Mouse (Mus musculus): ENCODE data around the gene Pcbp4.

The Pcbp4 gene

GRCm38 (mm10) chr9:106442680-106443079 is 10.4 kb upstream of the Pcbp4 start:
- in situ Hi-C loops (cut with MboI, MseI): loop anchor here (5.0 to 25.0 kb wide), 3 partner anchors 35 to 1092 kb away; partner anchors contain the start of genes Parp3 (in 1 of the 2), Rrp9 (in 1 of the 2) and Tmem115 (in 1 of the 2)

DNA sequence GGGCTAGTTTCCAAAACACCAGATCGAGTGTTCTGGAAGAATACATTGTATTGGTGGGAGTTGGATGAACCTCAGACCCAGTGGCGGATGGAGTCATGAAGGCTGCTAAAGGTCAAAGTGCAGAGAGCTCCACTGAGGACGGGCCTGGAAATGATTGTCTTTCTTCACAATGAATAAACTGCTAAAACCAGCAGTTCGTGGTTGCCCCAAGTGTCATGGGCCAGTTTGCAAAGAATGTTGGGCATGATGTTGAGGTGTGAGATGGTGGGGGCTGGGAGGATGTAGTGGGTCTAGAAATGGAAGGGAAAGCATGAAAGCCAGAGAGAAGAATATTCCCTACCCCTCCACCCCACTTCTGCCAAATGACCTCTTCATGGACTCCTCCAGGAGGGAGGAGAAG is 8.3 kb upstream of the Pcbp4 start:
- in situ Hi-C loops (cut with MboI, MseI): loop anchor here (5.0 to 25.0 kb wide), 3 partner anchors 32 to 1090 kb away; partner anchors contain the start of genes Parp3 (in 1 of the 2), Rrp9 (in 1 of the 2) and Tmem115 (in 1 of the 2)

DNA sequence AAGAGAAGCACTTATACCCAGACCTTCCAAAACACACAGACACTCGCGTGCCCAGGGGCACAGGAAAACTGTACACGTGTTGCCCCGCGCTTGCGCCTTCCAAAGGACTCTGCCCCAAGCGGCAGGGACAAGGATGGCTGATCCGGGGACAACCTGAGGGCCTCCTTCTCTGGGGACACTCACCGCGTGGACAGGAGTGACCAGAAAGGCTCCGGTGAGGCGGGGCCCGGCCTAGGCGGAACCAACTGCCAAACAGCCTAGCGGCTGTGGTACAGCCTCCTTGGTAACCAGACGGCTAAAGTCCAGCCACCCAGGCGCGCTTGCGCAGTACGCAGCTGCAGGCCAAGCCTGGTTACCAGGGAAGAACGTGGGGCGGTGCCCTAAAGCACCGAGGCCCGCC is 5.7 kb upstream of the Pcbp4 start, which contains the start of the genes Abhd14b and Abhd14a:
Gene Abhd14b, plus strand, starts transcription at position 112 of the 400 bp plus-strand sequence.
Gene Abhd14a, minus strand, starts transcription at position 331 of the 400 bp plus-strand sequence.
- in situ Hi-C loops (cut with MboI, MseI): loop anchor here in 1 of 2 experiments (10.0 to 25.0 kb wide), 2 partner anchors 960 to 1087 kb away; partner anchors contain the start of gene Tmem115

DNA sequence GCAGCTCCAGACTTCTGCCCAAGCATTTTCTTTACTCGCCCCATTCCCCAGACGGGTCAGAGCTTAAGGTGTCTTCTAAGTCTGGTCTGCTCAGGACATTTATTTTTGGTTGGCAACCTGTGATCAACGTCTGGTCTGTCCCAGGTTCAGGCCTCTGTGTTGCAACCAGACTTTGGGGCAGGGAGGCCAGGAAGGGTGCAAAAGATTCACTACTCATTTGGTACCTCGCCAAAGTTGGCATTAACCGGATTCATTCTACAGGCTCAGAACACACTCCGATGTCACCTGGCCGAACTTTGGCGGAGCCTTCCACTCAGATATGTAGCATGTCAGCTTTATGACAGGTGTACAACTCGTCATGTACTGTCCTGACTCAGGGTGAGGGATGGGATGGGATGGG is 5.1 kb upstream of the Pcbp4 start:
- in situ Hi-C loops (cut with MboI, MseI): loop anchor here in 1 of 2 experiments (10.0 to 25.0 kb wide), 2 partner anchors 961 to 1087 kb away; partner anchors contain the start of gene Tmem115

DNA sequence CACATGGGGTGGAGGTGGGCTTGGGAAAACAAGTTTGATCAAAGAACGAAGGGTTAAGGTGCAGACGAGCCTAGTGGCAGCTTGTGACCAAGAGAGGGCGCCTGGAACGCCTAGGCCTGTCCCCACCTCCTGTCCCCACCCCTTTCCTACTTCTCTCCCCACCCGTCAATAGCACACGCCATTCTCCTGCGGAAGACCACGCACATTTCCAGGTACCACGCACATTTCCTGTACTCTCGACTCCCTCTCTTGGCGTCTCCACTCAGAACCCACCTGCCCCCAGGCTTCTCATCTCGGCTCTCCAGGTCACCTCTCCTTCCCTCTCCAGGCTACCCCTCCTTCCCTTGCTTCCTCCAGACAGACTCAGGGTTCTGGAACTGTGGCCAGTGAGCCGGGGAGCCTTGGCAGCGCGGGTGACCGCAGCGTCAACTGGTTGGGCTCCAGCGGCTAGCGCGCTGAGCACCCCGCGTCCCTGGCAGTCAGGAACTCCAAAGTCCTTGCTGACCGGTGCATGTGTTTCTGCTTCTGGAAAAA is 4.5 kb upstream of the Pcbp4 start:
- in situ Hi-C loops (cut with MboI, MseI): loop anchor here in 1 of 2 experiments (10.0 to 25.0 kb wide), 2 partner anchors 961 to 1086 kb away; partner anchors contain the start of gene Tmem115

DNA sequence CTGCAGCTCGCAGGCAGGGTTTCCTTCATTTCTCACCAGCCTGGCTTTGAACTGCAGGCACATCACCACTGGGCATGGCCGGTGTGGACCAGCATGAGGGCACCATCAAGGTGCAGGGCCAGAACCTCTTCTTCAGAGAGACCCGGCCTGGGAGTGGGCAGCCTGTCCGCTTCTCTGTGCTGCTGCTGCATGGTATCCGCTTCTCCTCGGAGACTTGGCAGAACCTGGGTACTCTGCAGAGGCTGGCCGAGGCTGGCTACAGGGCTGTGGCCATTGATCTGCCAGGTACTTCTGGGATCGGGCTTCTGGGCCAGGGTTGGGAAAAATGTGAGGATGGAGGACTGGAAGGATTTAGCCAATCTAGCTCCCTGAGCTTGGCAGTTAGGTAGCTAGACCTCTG is 3.1 kb upstream of the Pcbp4 start:
- in situ Hi-C loops (cut with MboI, MseI): loop anchor here (10.0 to 25.0 kb wide), 3 partner anchors 963 to 1105 kb away; partner anchors contain the start of genes Rassf1 (in 1 of the 2) and Tmem115 (in 1 of the 2)

GRCm38 (mm10) chr9:106450661-106451060 is 2.4 kb upstream of the Pcbp4 start:
- in situ Hi-C loops (cut with MboI, MseI): loop anchor here in 1 of 2 experiments (10.0 kb wide), 1 partner anchor 1104 kb away; the partner anchor contains the start of gene Rassf1

GRCm38 (mm10) chr9:106451298-106451697 is 1.8 kb upstream of the Pcbp4 start:
- in situ Hi-C loops (cut with MboI, MseI): loop anchor here in 1 of 2 experiments (10.0 kb wide), 1 partner anchor 1104 kb away; the partner anchor contains the start of gene Rassf1

DNA sequence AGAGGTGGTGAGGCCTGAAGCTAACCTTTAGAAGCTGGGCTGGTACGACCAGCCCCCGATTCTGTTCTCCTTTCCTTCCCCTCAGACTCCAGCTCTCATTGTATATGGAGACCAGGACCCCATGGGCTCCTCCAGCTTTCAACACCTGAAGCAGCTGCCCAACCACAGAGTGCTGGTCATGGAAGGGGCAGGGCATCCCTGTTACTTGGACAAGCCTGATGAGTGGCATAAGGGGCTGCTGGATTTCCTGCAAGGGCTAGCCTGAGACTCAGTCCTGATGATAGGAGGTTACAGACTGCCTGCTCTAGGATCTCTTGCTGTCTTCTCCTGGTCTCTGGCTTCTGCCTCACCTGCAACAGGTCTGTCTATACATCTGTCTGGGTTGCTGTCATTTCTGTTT is 1.2 kb upstream of the Pcbp4 start:
- in situ Hi-C loops (cut with MboI, MseI): loop anchor here in 1 of 2 experiments (10.0 kb wide), 1 partner anchor 1103 kb away; the partner anchor contains the start of gene Rassf1

GRCm38 (mm10) chr9:106452351-106452750 is 740 bp upstream of the Pcbp4 start:
- in situ Hi-C loops (cut with MboI, MseI): loop anchor here in 1 of 2 experiments (10.0 kb wide), 1 partner anchor 1102 kb away; the partner anchor contains the start of gene Rassf1

DNA sequence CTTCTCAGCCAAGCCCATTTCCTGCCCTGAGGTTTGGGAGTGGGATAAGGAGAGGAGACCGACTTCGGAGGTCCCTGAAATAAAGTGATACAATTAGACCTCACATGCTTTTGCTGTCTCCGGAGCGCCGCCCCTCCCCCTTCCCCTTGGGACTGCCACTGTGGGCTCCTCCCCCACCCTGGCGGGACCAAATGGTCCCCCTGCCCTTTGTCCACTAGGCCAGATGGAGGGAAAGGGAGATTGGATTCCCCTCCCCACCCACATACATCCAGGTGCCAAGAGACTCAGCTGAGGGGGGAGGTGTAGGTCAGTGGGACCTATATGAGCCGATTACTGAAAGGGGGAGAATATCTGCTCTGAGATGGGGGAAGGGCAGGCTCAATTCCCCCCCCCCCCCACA is 270 bp upstream of the Pcbp4 start:
- in situ Hi-C loops (cut with MboI, MseI): loop anchor here in 1 of 2 experiments (10.0 kb wide), 1 partner anchor 1102 kb away; the partner anchor contains the start of gene Rassf1

GRCm38 (mm10) chr9:106454071-106454761 is 1.1 kb downstream of the Pcbp4 start:
- in situ Hi-C loops (cut with MboI, MseI): loop anchor here in 1 of 2 experiments (10.0 kb wide), 1 partner anchor 1101 kb away; the partner anchor contains the start of gene Rassf1

DNA sequence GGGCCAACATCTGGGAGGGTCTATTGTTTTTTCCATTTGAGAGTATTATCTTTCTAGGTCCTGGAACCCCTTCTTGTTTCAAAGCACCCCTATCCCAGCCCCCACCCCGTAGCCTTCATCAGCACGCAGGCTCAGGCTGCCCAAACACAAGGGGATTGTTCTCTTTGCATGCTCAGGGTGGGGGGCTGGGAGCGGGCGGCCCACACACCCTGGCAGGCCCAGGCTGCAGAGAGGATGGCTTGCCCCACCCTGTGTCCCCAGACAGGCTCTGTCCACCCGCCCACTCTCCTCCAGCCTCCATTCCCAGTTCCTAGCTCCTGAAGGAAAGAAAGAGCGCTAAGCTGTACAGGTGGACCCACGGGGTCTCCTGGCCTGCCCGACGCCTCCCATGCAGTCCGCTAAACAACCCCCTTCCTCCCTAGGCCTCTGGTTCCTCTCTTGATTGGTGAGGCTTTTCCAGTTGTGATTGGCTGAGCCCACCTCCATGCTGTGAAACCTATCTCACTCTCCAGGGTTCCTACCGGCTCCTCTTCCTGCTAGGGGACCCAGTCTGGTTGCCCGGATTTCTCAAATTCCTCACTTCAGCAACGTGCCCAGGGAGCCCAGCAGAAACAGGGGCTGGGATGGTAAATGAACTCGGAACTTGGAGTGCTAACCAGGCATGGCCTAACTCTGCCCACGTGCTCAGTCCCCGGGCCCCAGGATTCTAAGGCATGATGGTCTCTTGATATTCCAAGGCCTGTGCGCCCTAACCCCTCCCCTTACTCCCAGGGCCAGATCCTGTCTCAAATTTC is 2.0 kb downstream of the Pcbp4 start:
- in situ Hi-C loops (cut with MboI, MseI): loop anchor here in 1 of 2 experiments (10.0 kb wide), 1 partner anchor 1100 kb away; the partner anchor contains the start of gene Rassf1

GRCm38 (mm10) chr9:106456325-106457162 is 3.5 kb downstream of the Pcbp4 start:
- in situ Hi-C loops (cut with MboI, MseI): loop anchor here in 1 of 2 experiments (10.0 kb wide), 1 partner anchor 1098 kb away; the partner anchor contains the start of gene Rassf1

DNA sequence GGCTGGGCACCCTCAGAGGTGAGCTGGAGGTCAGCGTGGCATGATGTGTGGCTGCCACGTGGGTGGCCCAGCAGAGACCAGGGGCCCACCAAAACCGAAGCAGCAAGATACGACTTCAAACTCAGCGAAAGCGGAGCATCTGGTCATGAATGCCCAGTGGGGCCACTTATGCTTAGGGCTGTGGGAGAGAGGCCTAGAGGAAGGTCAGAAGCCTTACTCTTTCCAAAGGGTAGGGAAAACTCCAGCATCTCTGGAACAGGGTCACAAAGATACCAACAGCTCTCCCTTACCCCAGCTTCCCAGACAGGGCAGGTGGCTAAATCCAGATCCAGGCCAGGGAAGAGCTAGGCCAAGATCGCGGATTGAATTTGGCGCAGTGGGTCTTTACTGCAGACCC is 4.1 kb downstream of the Pcbp4 start:
- in situ Hi-C loops (cut with MboI, MseI): loop anchor here in 1 of 2 experiments (10.0 kb wide), 1 partner anchor 1098 kb away; the partner anchor contains the start of gene Rassf1

DNA sequence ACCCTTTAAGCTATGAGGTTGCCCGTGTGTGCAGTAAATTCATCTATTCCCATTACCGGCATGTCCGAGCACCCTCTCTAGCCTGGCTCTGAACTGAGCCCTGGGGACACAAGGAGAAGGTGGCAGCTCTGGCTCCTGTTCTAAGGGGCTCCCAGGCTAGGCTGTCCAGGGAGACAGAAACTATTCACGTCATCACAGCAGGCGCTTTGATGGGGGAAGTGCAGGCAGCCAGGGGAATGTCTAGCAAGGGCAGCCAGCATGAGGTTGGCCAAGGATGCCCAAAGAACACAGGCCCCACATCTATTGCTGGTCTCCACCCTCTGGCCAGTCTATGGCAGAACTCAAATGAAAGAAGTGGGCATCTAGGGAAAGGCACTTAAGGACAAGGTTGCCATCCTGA is 4.8 kb downstream of the Pcbp4 start:
- in situ Hi-C loops (cut with MboI, MseI): loop anchor here in 1 of 2 experiments (10.0 kb wide), 1 partner anchor 1097 kb away; the partner anchor contains the start of gene Rassf1

GRCm38 (mm10) chr9:106459946-106460345 is 6.9 kb downstream of the Pcbp4 start:
- in situ Hi-C loops (cut with MboI, MseI): loop anchor here in 1 of 2 experiments (10.0 kb wide), 1 partner anchor 1095 kb away; the partner anchor contains the start of gene Rassf1

GRCm38 (mm10) chr9:106460401-106461025 is 7.4 kb downstream of the Pcbp4 start:
- in situ Hi-C loops (cut with MboI, MseI): no loop called here

DNA sequence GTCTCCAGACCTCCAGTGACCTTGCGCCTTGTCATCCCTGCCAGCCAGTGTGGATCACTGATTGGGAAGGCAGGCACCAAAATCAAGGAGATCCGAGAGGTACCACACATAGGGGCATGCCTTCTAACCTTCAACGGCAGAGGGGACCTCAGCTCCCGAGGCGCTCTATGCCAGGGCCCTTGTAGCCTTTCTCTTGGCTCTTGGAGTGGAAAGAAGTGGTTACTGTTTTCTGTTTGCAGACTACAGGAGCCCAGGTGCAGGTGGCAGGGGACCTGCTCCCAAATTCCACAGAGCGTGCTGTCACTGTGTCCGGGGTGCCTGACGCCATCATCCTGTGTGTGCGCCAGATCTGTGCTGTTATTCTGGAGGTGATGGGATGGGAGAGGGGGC is 7.9 kb downstream of the Pcbp4 start:
- in situ Hi-C loops (cut with MboI, MseI): no loop called here
